Mouse (Mus musculus) hindbrain, embryonic 11.5 days (tissue): ENCODE data around the gene Tshz2. TPM values are rescaled to one million over a fixed set of nuclear protein-coding genes. Genes with fewer than 3 reads are reported as not detected.

Experiments
- ATAC-seq: fragments of 200-750 bp; cut with Nextera tagmentation; 2 replicates; pipeline ENCODE4 v1.8.0; 2017; ENCODE audit warnings: mild to moderate bottlenecking, moderate TSS enrichment, moderate library complexity; ENCODE audit not compliant: low FRiP score
- DNase-seq: peaks from one replicate; pipeline ENCODE4 v3.0.0-alpha.2; 2015; ENCODE audit warnings: low spot score
- H3K27ac ChIP-seq: fragments of 300-500 bp; sonication (generic); 2 replicates; pipeline ENCODE4 v1.5.1; 2014; ENCODE audit warnings: mild to moderate bottlenecking, low read depth, low read length
- H3K27me3 ChIP-seq: fragments of 300-500 bp; sonication (generic); 2 replicates; pipeline ENCODE4 v1.6.1; 2014; ENCODE audit warnings: mild to moderate bottlenecking, low read length, moderate library complexity, mixed read lengths; ENCODE audit not compliant: control insufficient read depth, insufficient read depth
- H3K36me3 ChIP-seq: fragments of 300-500 bp; sonication (generic); 2 replicates; pipeline ENCODE4 v1.6.1; 2014; ENCODE audit warnings: mild to moderate bottlenecking, low read length, moderate library complexity, mixed read lengths; ENCODE audit not compliant: control insufficient read depth, insufficient read depth
- H3K4me1 ChIP-seq: fragments of 300-500 bp; sonication (generic); replicated peaks from 2 replicates; pipeline ENCODE4 v1.6.1; 2014; ENCODE audit warnings: low read length, mixed read lengths; ENCODE audit not compliant: control insufficient read depth, insufficient read depth
- H3K4me2 ChIP-seq: fragments of 300-500 bp; sonication (generic); replicated peaks from 2 replicates; pipeline ENCODE4 v1.6.1; 2014; ENCODE audit warnings: mild to moderate bottlenecking, low read depth, low read length
- H3K4me3 ChIP-seq: fragments of 300-500 bp; sonication (generic); 2 replicates; pipeline ENCODE4 v1.5.1; 2014; ENCODE audit warnings: low read depth, low read length
- H3K9ac ChIP-seq: fragments of 300-500 bp; sonication (generic); 2 replicates; pipeline ENCODE4 v1.6.1; 2014; ENCODE audit warnings: low read depth, low read length
- H3K9me3 ChIP-seq: fragments of 300-500 bp; sonication (generic); 2 replicates; pipeline ENCODE4 v1.6.1; 2016; ENCODE audit warnings: low read length; ENCODE audit not compliant: control insufficient read depth
- WGBS: fragments of 180-500 bp; shearing (Covaris S2); extraction: QIAGEN DNeasy Blood & Tissue Kit; methylation state at CpG from one replicate; pipeline ENCODE4 v1.1.7; 2014; 5-methylcytosine and 5-hydroxymethylcytosine counted together
- polyA plus RNA-seq: library from polyadenylated mRNA; unstranded; fragments of >200 nt; fragmentation: Nextera tagmentation; extraction: Ambion mirVana; gene quantifications from 2 replicates; pipeline ENCODE4 v1.2.1, GENCODE M21; 2014

The Tshz2 gene
- polyA plus RNA-seq, 1 experiment from 2014 or later = 6.4 TPM

DNA sequence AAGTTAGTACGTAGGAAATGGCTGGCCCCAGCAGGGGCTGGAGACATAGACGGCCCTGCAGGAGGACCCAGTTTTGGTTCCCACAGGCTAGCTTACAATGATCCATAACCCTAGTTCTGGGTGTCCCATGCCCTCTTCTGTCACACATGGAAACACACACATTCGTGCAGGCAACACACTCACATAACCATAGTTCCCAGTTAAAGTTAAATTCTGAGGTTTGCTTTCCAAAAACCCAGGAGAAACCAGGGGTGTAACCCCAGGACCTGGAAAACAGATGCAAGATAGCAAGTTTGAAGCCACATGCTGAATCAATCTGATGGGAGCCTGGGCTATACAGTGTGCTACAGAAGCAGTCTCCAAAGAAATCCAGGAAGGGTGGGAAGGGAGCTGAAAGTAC, 475.0 kb downstream of the Tshz2 start:
- Histone ChIP-seq H3K4me3 (no peak overlapping the region), H3K9ac (no peak overlapping the region), H3K27ac (no peak overlapping the region), H3K9me3 (no peaks in the 10 kb centered on the region), H3K36me3 (no peaks in the 10 kb centered on the region), H3K4me2 (no peak overlapping the region), H3K4me1 (no peaks in the 10 kb centered on the region), H3K27me3 (no peaks in the 10 kb centered on the region)
- no peak for DNase-seq
- no peak for ATAC-seq
- WGBS = 90% methylated on average over 3 of the region's 3 CpGs

DNA sequence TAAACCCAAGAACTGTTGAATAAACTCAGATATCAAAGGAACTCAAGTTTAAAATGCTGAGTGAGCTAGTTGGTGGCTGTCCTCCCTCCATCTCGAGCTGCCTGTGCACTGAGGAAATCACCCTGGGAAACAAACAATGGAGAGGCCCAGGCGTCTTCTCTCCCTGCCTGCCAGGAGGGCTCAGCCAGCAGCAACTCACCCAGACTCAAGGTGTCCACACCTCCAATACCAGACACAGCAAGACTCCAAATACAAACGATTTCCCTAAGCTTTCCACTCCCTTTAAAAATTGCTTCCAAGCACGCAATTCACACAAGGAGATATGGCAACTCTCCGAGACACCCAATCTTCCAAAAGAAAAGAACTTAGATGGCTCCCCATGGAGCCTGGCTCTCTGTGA, 476.7 kb downstream of the Tshz2 start:
- no peak overlapping the region for H3K27ac ChIP-seq
- H3K4me3 ChIP-seq = no peak overlapping the region
- no peak for DNase-seq
- no peaks in the 10 kb centered on the region for H3K9me3 ChIP-seq
- H3K36me3 ChIP-seq = no peaks in the 10 kb centered on the region
- 42% methylated on average over 5 of the region's 5 CpGs for WGBS
- H3K27me3 ChIP-seq = no peaks in the 10 kb centered on the region
- no peaks in the 10 kb centered on the region for H3K4me1 ChIP-seq
- H3K9ac ChIP-seq = no peak overlapping the region
- H3K4me2 ChIP-seq = no peak overlapping the region
- no peak for ATAC-seq

DNA sequence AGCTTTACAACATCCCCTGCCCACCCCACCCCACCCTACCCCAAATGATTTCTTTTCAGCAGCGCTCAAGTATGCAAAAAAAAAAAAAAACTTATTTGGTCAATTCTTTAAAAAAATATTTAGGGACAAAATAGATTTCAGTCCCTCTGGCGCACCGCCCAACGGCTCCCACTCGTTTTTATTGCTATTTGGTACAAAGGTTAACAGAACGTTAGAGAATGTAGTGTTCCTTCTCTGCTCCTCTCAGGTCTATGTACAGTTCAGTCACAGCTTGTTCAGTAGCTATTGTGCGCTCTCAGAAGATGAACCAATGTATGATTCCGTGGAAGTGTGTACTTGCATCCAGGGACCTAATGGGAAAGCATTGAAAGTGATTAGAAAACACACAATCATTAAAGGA, 477.5 kb downstream of the Tshz2 start:
- WGBS = 92% methylated on average over 8 of the region's 8 CpGs
- ATAC-seq = no peak

DNA sequence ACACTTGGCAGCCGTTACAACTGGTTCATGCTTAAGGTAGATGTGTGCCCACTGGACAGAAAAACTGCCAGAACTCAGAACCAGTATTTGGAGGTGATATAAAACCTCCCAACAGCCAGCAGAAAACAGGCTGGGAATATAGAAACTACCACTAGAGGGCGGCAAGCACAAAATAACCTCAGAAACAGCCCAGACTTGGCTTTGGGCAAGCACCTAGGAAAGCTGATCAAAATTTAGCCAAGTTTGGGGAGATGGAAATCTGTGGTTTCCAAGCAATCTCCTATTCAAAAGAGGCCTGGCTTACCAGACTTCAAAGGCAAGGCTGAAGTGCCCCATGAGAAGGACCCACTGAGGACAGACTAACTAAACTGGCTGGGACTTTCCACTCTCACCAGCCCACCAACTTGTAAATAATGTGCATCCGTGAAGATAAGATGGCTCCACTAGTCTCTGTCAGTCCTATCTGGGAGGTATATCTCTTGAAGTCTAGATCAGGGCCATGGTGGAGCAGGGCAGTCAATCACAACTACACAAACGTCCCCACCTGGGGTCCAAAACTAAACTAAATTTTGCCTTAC, 484.0 kb downstream of the Tshz2 start:
- Histone ChIP-seq H3K36me3 (peaks cover 9% of the 10 kb centered on the region; the same call in 1 of the 2 replicates), H3K4me1 (no peaks in the 10 kb centered on the region), H3K4me2 (no peak overlapping the region), H3K4me3 (no peak overlapping the region), H3K9me3 (no peaks in the 10 kb centered on the region), H3K9ac (no peak overlapping the region), H3K27me3 (no peaks in the 10 kb centered on the region), H3K27ac (no peak overlapping the region)
- 54% methylated on average over 4 of the region's 4 CpGs for WGBS
- no peak for ATAC-seq
- DNase-seq = peak; percentile 81

More for the DNA sequence above, 477.5 kb downstream of the Tshz2 start:
- Histone ChIP-seq H3K36me3 (no peaks in the 10 kb centered on the region), H3K9ac (no peak overlapping the region), H3K4me3 (no peak overlapping the region), H3K27ac (no peak overlapping the region), H3K4me1 (no peaks in the 10 kb centered on the region), H3K9me3 (no peaks in the 10 kb centered on the region), H3K4me2 (no peak overlapping the region), H3K27me3 (no peaks in the 10 kb centered on the region)
- no peak for DNase-seq

GRCm38 (mm10) chr2:170120139-170121027, 487.6 kb downstream of the Tshz2 start:
- Histone ChIP-seq H3K9ac (no peak overlapping the region), H3K4me3 (no peak overlapping the region), H3K4me2 (no peak overlapping the region), H3K4me1 (0 out of 2 replicates have a peak, but pooled peaks cover 2% of the 10 kb centered on the region), H3K27me3 (no peaks in the 10 kb centered on the region), H3K9me3 (no peaks in the 10 kb centered on the region), H3K36me3 (peaks cover 9% of the 10 kb centered on the region; the same call in 1 of the 2 replicates), H3K27ac (no peak overlapping the region)
- WGBS = 88% methylated on average over 19 of the region's 19 CpGs
- no peak for DNase-seq
- ATAC-seq = no peak

Other genes with a start within 250 kb of the Tshz2 start
- not detected in 2 replicates for gene Gm11011, start 45.3 kb upstream of the Tshz2 start, polyA plus RNA-seq